Mouse (Mus musculus) CH12.LX (cell line): Measurements from ENCODE around the gene Asic1. TPM values are rescaled to one million over a fixed set of nuclear protein-coding genes. Genes with fewer than 3 reads are reported as not detected.

Experiments used
- DNase-seq: peaks from one replicate; pipeline ENCODE4 v3.0.0-alpha.2; 2013; ENCODE audit errors: extremely low read depth
- H3K27ac ChIP-seq: 2 replicates; pipeline ENCODE4 v1.5.1; 2012; ENCODE audit warnings: low read depth, mild to moderate bottlenecking, control low read depth, moderate library complexity; ENCODE audit not compliant: insufficient read depth
- H3K27me3 ChIP-seq: replicated peaks from 2 replicates; pipeline ENCODE3; 2012; ENCODE audit warnings: inconsistent platforms
- H3K36me3 ChIP-seq, 2 experiments: replicated peaks in 1 of 2; 2 replicates each; pipeline versions ENCODE3 to v1.6.1; 2012; ENCODE audit warnings: inconsistent platforms in 1 of 2, low read length in 1 of 2, mild to moderate bottlenecking in 1 of 2, mixed read lengths in 1 of 2, moderate library complexity in 1 of 2; ENCODE audit not compliant: control insufficient read depth in 1 of 2, insufficient read depth in 1 of 2
- H3K4me1 ChIP-seq, 2 experiments: 2 replicates each; pipeline ENCODE4 v1.6.1; 2012; ENCODE audit warnings: inconsistent platforms in 1 of 2, moderate library complexity in 1 of 2; ENCODE audit not compliant: insufficient read depth in 2 of 2, control insufficient read depth in 1 of 2
- H3K4me2 ChIP-seq: 2 replicates; pipeline ENCODE4 v1.6.1; 2012; ENCODE audit warnings: low read depth, mild to moderate bottlenecking, control low read depth; ENCODE audit not compliant: poor library complexity, insufficient read depth, severe bottlenecking
- H3K4me3 ChIP-seq, 3 experiments: fragments of 150-350 bp in 1 of 3; sonication (generic) in 1 of 3; replicated peaks in 1 of 3; 2 replicates each; pipeline versions ENCODE3 to v1.5.1; 2011 to 2012; ENCODE audit warnings: low read depth in 2 of 3, low read length in 2 of 3, mild to moderate bottlenecking in 2 of 3, moderate library complexity in 2 of 3, control low read depth in 1 of 3, improper control_type of control experiment in 1 of 3, inconsistent platforms in 1 of 3, mixed read lengths in 1 of 3; ENCODE audit not compliant: poor library complexity in 1 of 3
- H3K79me2 ChIP-seq: replicated peaks from 2 replicates; pipeline ENCODE4 v1.6.1; 2012; ENCODE audit warnings: mild to moderate bottlenecking, moderate library complexity; ENCODE audit not compliant: control insufficient read depth, poor library complexity, insufficient read depth, severe bottlenecking; ENCODE audit errors: extremely low read depth
- H3K9ac ChIP-seq: 2 replicates; pipeline ENCODE4 v1.6.1; 2012; ENCODE audit warnings: low read depth, mild to moderate bottlenecking, control low read depth, moderate library complexity; ENCODE audit not compliant: insufficient read depth
- H3K9me3 ChIP-seq: replicated peaks from 2 replicates; pipeline ENCODE3; 2012; ENCODE audit warnings: low read length, inconsistent platforms, mixed read lengths
- CHD1 ChIP-seq: IDR thresholded peaks from 2 replicates; pipeline ENCODE4 v1.6.1; 2012; ENCODE audit warnings: low read depth, low read length, improper control_type of control experiment, inconsistent platforms
- CHD2 ChIP-seq: IDR thresholded peaks from 2 replicates; pipeline ENCODE4 v1.6.1; 2011; ENCODE audit warnings: low read length, improper control_type of control experiment
- CTCF ChIP-seq, 2 experiments: IDR thresholded peaks in 1 of 2; conservative IDR thresholded peaks in 1 of 2; 2 replicates each; pipeline ENCODE4 v1.5.1; 2011 to 2012; ENCODE audit warnings: low read depth in 2 of 2, low read length in 2 of 2, improper control_type of control experiment in 1 of 2, inconsistent platforms in 1 of 2, mild to moderate bottlenecking in 1 of 2, moderate library complexity in 1 of 2
- E2F4 ChIP-seq: IDR thresholded peaks from 2 replicates; pipeline ENCODE4 v1.6.1; 2011; ENCODE audit warnings: low read depth, low read length, improper control_type of control experiment; ENCODE audit not compliant: insufficient replicate concordance
- ELF1 ChIP-seq: IDR thresholded peaks from 2 replicates; pipeline ENCODE4 v1.6.1; 2014; ENCODE audit warnings: low read depth, mild to moderate bottlenecking, inconsistent platforms, low read length, improper control_type of control experiment
- GABPA ChIP-seq: IDR thresholded peaks from 2 replicates; pipeline ENCODE4 v1.6.1; 2012; ENCODE audit warnings: low read depth, low read length, improper control_type of control experiment, inconsistent platforms; ENCODE audit not compliant: insufficient replicate concordance
- IRF4 ChIP-seq: IDR thresholded peaks from 2 replicates; pipeline ENCODE4 v1.6.1; 2014; ENCODE audit warnings: low read depth, mild to moderate bottlenecking, inconsistent platforms, low read length, improper control_type of control experiment
- JUN ChIP-seq: IDR thresholded peaks from 2 replicates; pipeline ENCODE4 v1.6.1; 2011; ENCODE audit warnings: low read depth, mild to moderate bottlenecking, low read length, improper control_type of control experiment, moderate library complexity; ENCODE audit not compliant: insufficient read depth
- JUND ChIP-seq: conservative IDR thresholded peaks from 2 replicates; pipeline ENCODE4 v1.6.1; 2011; ENCODE audit warnings: low read depth, low read length, improper control_type of control experiment
- KAT2A ChIP-seq: IDR thresholded peaks from 2 replicates; pipeline ENCODE4 v1.6.1; 2012; ENCODE audit warnings: low read length, improper control_type of control experiment, inconsistent platforms; ENCODE audit not compliant: insufficient replicate concordance
- MAFK ChIP-seq: IDR thresholded peaks from 2 replicates; pipeline ENCODE4 v1.6.1; 2011; ENCODE audit warnings: low read length, improper control_type of control experiment; ENCODE audit not compliant: insufficient replicate concordance
- MAX ChIP-seq: IDR thresholded peaks from 2 replicates; pipeline ENCODE4 v1.6.1; 2011; ENCODE audit warnings: low read length, improper control_type of control experiment
- MAZ ChIP-seq: IDR thresholded peaks from 2 replicates; pipeline ENCODE4 v1.6.1; 2012; ENCODE audit warnings: low read depth, mild to moderate bottlenecking, inconsistent platforms, low read length, improper control_type of control experiment, moderate library complexity
- MXI1 ChIP-seq: IDR thresholded peaks from 2 replicates; pipeline ENCODE4 v1.6.1; 2011; ENCODE audit warnings: mild to moderate bottlenecking, low read depth, low read length, improper control_type of control experiment
- MYC ChIP-seq: IDR thresholded peaks from 2 replicates; pipeline ENCODE4 v1.6.1; 2011; ENCODE audit warnings: low read depth, mild to moderate bottlenecking, improper control_type of control experiment, low read length
- NRF1 ChIP-seq: IDR thresholded peaks from 2 replicates; pipeline ENCODE4 v1.6.1; 2014; ENCODE audit warnings: low read depth, mild to moderate bottlenecking, inconsistent platforms, low read length, improper control_type of control experiment, moderate library complexity
- PAX5 ChIP-seq: IDR thresholded peaks from 2 replicates; pipeline ENCODE4 v1.6.1; 2012; ENCODE audit warnings: low read length, inconsistent platforms, mixed read lengths
- RAD21 ChIP-seq: IDR thresholded peaks from 2 replicates; pipeline ENCODE4 v1.6.1; 2011; ENCODE audit warnings: low read depth, mild to moderate bottlenecking, low read length, improper control_type of control experiment, moderate library complexity
- RCOR1 ChIP-seq: conservative IDR thresholded peaks from 2 replicates; pipeline ENCODE4 v1.6.1; 2012; ENCODE audit warnings: low read depth, mild to moderate bottlenecking, inconsistent platforms, low read length, improper control_type of control experiment
- SIN3A ChIP-seq: IDR thresholded peaks from 2 replicates; pipeline ENCODE4 v1.6.1; 2012; ENCODE audit warnings: low read length, improper control_type of control experiment, inconsistent platforms
- TBP ChIP-seq: conservative IDR thresholded peaks from 2 replicates; pipeline ENCODE4 v1.6.1; 2011; ENCODE audit warnings: low read depth, low read length, improper control_type of control experiment
- TCF12 ChIP-seq: IDR thresholded peaks from 2 replicates; pipeline ENCODE4 v1.6.1; 2014; ENCODE audit warnings: low read depth, mild to moderate bottlenecking, inconsistent platforms, low read length, improper control_type of control experiment
- USF1 ChIP-seq: IDR thresholded peaks from 2 replicates; pipeline ENCODE4 v1.6.1; 2014; ENCODE audit warnings: low read depth, mild to moderate bottlenecking, inconsistent platforms, low read length, improper control_type of control experiment
- ZMIZ1 ChIP-seq: IDR thresholded peaks from 2 replicates; pipeline ENCODE4 v1.6.1; 2012; ENCODE audit warnings: low read depth, mild to moderate bottlenecking, inconsistent platforms, low read length, improper control_type of control experiment
- dilution Hi-C: fragments of 300-500 bp; cut with MboI; formaldehyde crosslinking; loops from 2 replicates; pipeline ENCODE4 v1.14.3; 2020; ENCODE audit warnings: low sequenced_read_pairs; ENCODE audit not compliant: extremely low pct_unique_long_range_greater_than_20kb, extremely low pct_ligation_motif_present
- in situ Hi-C: fragments of 300-500 bp; cut with MboI; formaldehyde crosslinking; loops from 3 replicates; pipeline ENCODE4 v1.14.3; 2019; ENCODE audit warnings: low sequenced_read_pairs, low pct_ligation_motif_present, low pct_unique_long_range_greater_than_20kb, mixed read lengths
- polyA plus RNA-seq: library from polyadenylated mRNA; unstranded; fragments of >175 nt; gene quantifications from 2 replicates; pipeline ENCODE4 v1.2.1, GENCODE M21; 2012; ENCODE audit warnings: low read depth; ENCODE audit not compliant: insufficient read length
- total RNA-seq, 2 experiments: library from RNA; depleted of rRNA; stranded (reverse); fragments of 300-350 nt in 1 of 2; fragments of >200 nt in 1 of 2; gene quantifications; 2 replicates each; pipeline ENCODE4 v1.2.3; 2012 to 2014

Asic1 gene
- total and polyA plus RNA-seq, 3 experiments = 0.47 to 0.94 TPM; not detected in 1

- Histone ChIP-seq H3K4me3 (no peak overlapping the region), H3K4me2 (no peak overlapping the region), H3K27me3 (no peaks in the 10 kb centered on the region), H3K9me3 (peaks cover 8% of the 10 kb centered on the region), H3K4me1 (no peaks in the 10 kb centered on the region; a peak in 1 of 4 replicates), H3K79me2 (no peaks in the 10 kb centered on the region; the same call in 1 of the 2 replicates), H3K9ac (no peak overlapping the region), H3K36me3 (peaks cover 67 to 91% of the 10 kb centered on the region in 2 experiments), H3K27ac (no peak overlapping the region)
- no peak for DNase-seq
- TF ChIP-seq JUND (no peak), MAFK (no peak), NRF1 (no peak), RAD21 (no peak), CHD1 (no peak), ZMIZ1 (no peak), MAX (no peak), TCF12 (no peak), MAZ (no peak), MXI1 (no peak), MYC (no peak), TBP (no peak), E2F4 (no peak), ELF1 (no peak), SIN3A (no peak), IRF4 (no peak), USF1 (no peak)
- in situ Hi-C loops = no loop called here
- dilution Hi-C loops = no loop called here
Observed at GRCm38 (mm10) chr15:99634702-99635101, 35.5 kb upstream of the Asic1 start.

- Histone ChIP-seq H3K27me3 (no peaks in the 10 kb centered on the region), H3K27ac (no peak overlapping the region), H3K9ac (no peak overlapping the region), H3K4me3 (no peak overlapping the region), H3K9me3 (no peaks in the 10 kb centered on the region), H3K4me2 (no peak overlapping the region), H3K4me1 (peaks cover 0 to 3% of the 10 kb centered on the region in 2 experiments; a peak in 2 of 4 replicates), H3K36me3 (peaks cover 49 to 87% of the 10 kb centered on the region in 2 experiments), H3K79me2 (peaks cover 2% of the 10 kb centered on the region)
- in situ Hi-C loops (no loop called here), dilution Hi-C loops (no loop called here)
- no peak for TF ChIP-seq MAFK
- no peak for TF ChIP-seq TBP
- no peak for TF ChIP-seq USF1
- TF ChIP-seq TCF12 = no peak
- no peak for TF ChIP-seq NRF1
- no peak for TF ChIP-seq CHD2
- no peak for TF ChIP-seq JUN
- no peak for TF ChIP-seq KAT2A
- TF ChIP-seq PAX5 = no peak
- no peak for TF ChIP-seq RAD21
- no peak for TF ChIP-seq GABPA
- TF ChIP-seq RCOR1 = no peak
- TF ChIP-seq CTCF (conservative IDR thresholded peaks at IDR 0.05 in 1 of 2, IDR thresholded peaks at IDR 0.05 in 1 of 2; ENCODE audit: low read depth in 2 of 2, low read length in 2 of 2) = no peak
- DNase-seq = no peak
Observed at GRCm38 (mm10) chr15:99637405-99638123, 32.6 kb upstream of the Asic1 start.
